Mouse (Mus musculus) limb, embryonic 13.5 days (tissue): ENCODE results near the gene Mast1. TPM values are rescaled to one million over a fixed set of nuclear protein-coding genes. Genes with fewer than 3 reads are reported as not detected.
A peak's percentile ranks its signal among the peaks of the same experiment; 100 is the strongest.

Experiments used
- ATAC-seq: fragments of 200-750 bp; cut with Nextera tagmentation; 2 replicates; pipeline ENCODE4 v1.8.0; 2017; ENCODE audit warnings: low read depth, moderate number of reproducible peaks, moderate TSS enrichment; ENCODE audit not compliant: low FRiP score
- H3K27ac ChIP-seq: fragments of 300-500 bp; sonication (generic); 2 replicates; pipeline ENCODE4 v1.5.1; 2015; ENCODE audit warnings: inconsistent platforms, mild to moderate bottlenecking, moderate library complexity
- H3K27me3 ChIP-seq: fragments of 300-500 bp; sonication (generic); 2 replicates; pipeline ENCODE4 v1.6.1; 2015; ENCODE audit warnings: mild to moderate bottlenecking, inconsistent platforms
- H3K36me3 ChIP-seq: fragments of 300-500 bp; sonication (generic); 2 replicates; pipeline ENCODE4 v1.6.1; 2015; ENCODE audit warnings: inconsistent platforms, mild to moderate bottlenecking, moderate library complexity
- H3K4me1 ChIP-seq: fragments of 300-500 bp; sonication (generic); 2 replicates; pipeline ENCODE4 v1.6.1; 2015; ENCODE audit warnings: inconsistent platforms
- H3K4me2 ChIP-seq: fragments of 300-500 bp; sonication (generic); replicated peaks from 2 replicates; pipeline ENCODE4 v1.6.1; 2015; ENCODE audit warnings: inconsistent platforms, mild to moderate bottlenecking, moderate library complexity
- H3K4me3 ChIP-seq: fragments of 300-500 bp; sonication (generic); 2 replicates; pipeline ENCODE4 v1.5.1; 2015; ENCODE audit warnings: moderate library complexity, mild to moderate bottlenecking, inconsistent platforms
- H3K9ac ChIP-seq: fragments of 300-500 bp; sonication (generic); 2 replicates; pipeline ENCODE4 v1.6.1; 2015; ENCODE audit warnings: mild to moderate bottlenecking, inconsistent platforms
- H3K9me3 ChIP-seq: fragments of 300-500 bp; sonication (generic); 2 replicates; pipeline ENCODE4 v1.6.1; 2016; ENCODE audit warnings: inconsistent platforms
- WGBS: fragments of 180-500 bp; shearing (Covaris S2); methylation state at CpG from one replicate; pipeline ENCODE4 v1.1.7; 2015; 5-methylcytosine and 5-hydroxymethylcytosine counted together
- polyA plus RNA-seq: library from polyadenylated mRNA; unstranded; fragments of >200 nt; fragmentation: Nextera tagmentation; extraction: Ambion mirVana; gene quantifications from 2 replicates; pipeline ENCODE4 v1.2.1, GENCODE M21; 2015

Gene Mast1
- polyA plus RNA-seq, 1 experiment from 2014 or later: 0.55 TPM

DNA sequence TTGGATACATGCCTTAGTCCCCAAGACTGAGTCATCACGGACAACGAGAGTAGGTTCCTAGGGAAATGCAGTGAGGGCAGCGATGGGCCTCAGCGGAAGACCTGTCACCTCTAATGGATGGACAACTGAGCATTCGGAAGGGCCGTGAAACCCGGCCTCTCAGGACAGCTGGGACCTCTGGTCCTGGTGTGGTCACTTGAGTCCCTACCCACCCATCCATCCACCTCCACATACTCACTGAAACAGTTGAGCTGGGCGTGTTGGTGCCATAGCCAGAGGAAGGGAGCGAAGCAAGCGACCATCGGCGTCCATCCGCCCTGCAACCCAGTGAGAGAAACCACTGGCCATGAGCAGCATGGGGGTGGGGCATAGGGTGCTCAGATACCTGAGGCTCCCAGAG, 6.6 kb downstream of the Mast1 start:
- Histone ChIP-seq H3K36me3 (no peaks in the 10 kb centered on the region), H3K4me3 (no peak overlapping the region), H3K9me3 (no peaks in the 10 kb centered on the region), H3K9ac (no peak overlapping the region), H3K27ac (no peak overlapping the region), H3K4me1 (peaks cover 20% of the 10 kb centered on the region), H3K27me3 (peaks cover 74% of the 10 kb centered on the region), H3K4me2 (no peak overlapping the region)
- 84% methylated on average over 13 of the region's 13 CpGs for WGBS
- ATAC-seq: no peak

DNA sequence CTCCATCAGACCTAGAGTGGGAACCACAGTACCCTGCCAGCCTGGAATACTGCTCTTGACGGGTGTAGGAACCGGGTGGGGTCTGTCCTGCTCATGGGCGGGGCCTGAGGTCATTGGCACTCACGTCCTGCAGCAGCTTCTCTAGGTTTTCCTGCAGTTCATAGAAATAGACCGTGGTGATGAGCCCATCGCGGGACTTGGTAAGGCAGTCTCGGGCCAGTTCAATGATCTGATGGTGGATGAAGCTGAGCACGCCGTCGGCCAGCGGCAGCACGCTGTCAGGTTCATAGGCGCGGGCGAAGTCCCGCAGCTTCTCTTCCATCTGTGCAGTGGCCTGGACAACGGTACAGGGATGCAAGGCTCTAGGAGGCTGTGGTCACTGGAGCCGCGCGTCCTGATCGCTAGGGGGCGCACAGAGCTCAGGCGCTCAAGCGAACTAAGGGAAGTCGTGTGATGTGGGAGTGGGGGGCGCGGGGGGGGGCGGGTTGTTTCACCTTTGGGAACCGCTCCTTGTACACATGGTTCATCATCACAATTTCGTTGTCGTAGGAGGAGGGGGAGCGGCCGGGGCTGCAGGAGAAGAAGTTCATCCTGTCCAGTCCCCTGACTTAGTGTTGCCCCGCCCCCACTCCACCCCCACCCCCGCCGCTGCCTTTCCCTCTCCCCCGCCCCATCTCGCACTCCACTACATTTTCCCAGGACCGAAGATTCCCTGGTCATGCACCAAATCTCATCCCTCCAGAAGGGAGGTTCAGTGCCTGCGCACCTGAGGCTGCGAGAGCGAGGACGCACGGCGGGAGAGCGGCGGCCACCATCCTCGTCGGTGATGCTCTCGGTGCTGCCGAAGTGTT, 8.5 kb downstream of the Mast1 start:
- Histone ChIP-seq H3K9ac (peak overlapping the region; percentile 43), H3K27ac (no peak overlapping the region), H3K4me2 (peak overlapping the region; percentile 74), H3K9me3 (no peaks in the 10 kb centered on the region), H3K4me3 (peak overlapping the region; percentile 43), H3K4me1 (peaks cover 8% of the 10 kb centered on the region; the same call in 1 of the 2 replicates), H3K27me3 (peaks cover 67% of the 10 kb centered on the region), H3K36me3 (no peaks in the 10 kb centered on the region)
- ATAC-seq: peak; percentile 88
- WGBS: 2% methylated on average over 47 of the region's 52 CpGs

DNA sequence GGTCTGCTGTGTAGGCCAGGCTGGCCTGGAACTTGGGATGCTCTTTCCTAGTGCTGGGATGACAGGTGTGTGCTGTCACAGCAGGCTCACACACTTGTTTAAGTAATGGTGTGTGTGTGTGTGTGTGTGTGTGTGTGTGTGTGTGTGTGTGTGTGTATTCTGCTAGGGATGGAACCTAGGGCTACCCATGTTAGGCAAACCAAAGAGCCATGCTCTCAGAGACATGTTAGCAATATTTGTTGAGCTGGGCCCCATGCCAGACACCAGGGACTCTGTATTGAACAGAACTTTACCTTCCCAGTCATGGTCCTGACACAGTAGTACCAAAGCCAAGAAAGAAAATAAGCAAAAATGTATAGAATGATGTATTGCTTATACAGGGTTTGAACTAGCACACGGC, 9.6 kb downstream of the Mast1 start:
- no peaks in the 10 kb centered on the region for H3K9me3 ChIP-seq
- H3K27ac ChIP-seq: no peak overlapping the region
- peaks cover 63% of the 10 kb centered on the region for H3K27me3 ChIP-seq
- no peak overlapping the region for H3K4me2 ChIP-seq
- no peak overlapping the region for H3K9ac ChIP-seq
- no peak for ATAC-seq
- H3K4me3 ChIP-seq: no peak overlapping the region
- H3K4me1 ChIP-seq: peaks cover 8% of the 10 kb centered on the region; the same call in 1 of the 2 replicates
- no peaks in the 10 kb centered on the region for H3K36me3 ChIP-seq
- 78% methylated on average over 1 of the region's 1 CpGs for WGBS

DNA sequence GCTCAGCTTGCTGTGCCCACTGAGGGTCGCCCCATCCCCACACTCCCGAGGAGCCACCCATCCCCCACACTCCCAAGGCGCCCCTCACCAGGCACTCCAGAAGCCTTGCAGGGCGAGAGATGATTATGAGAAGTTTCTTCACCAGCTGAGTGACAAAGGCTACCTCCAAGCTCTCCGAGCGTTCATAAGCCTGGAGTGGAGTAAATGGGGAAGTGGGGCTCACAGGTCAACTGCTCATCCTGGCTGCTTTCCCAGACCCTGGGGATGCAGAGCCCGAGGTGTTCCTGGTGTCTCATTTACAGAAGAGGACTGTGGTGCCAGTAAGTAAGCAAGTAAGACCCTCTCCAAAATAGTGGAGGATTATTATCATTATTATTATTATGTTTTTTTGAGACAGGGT, 11.6 kb downstream of the Mast1 start:
- Histone ChIP-seq H3K4me3 (no peak overlapping the region), H3K36me3 (no peaks in the 10 kb centered on the region), H3K27ac (no peak overlapping the region), H3K9ac (no peak overlapping the region), H3K27me3 (peaks cover 49% of the 10 kb centered on the region), H3K4me2 (no peak overlapping the region), H3K9me3 (no peaks in the 10 kb centered on the region), H3K4me1 (peaks cover 8% of the 10 kb centered on the region; the same call in 1 of the 2 replicates)
- WGBS: 65% methylated on average over 7 of the region's 7 CpGs
- ATAC-seq: no peak

DNA sequence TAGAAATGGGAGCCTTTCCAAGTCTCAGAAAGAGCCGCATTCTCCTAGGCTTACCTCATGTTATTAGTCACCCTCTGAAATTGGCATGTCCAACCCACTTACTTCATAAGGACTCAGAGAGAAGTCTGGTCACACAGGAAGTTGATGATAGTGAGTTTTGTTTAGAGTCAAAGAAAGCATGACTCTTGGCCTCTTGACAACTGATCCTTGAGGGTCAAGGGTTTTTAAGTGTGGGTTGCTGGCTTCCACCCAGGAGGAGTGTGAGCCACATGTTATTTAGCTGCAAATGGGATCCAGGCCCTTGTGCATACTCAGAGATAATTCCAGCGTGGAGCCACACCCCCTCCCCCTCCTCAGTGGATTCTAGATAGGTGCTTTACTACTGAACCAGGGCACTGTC, 15.6 kb downstream of the Mast1 start:
- no peak overlapping the region for H3K9ac ChIP-seq

DNA sequence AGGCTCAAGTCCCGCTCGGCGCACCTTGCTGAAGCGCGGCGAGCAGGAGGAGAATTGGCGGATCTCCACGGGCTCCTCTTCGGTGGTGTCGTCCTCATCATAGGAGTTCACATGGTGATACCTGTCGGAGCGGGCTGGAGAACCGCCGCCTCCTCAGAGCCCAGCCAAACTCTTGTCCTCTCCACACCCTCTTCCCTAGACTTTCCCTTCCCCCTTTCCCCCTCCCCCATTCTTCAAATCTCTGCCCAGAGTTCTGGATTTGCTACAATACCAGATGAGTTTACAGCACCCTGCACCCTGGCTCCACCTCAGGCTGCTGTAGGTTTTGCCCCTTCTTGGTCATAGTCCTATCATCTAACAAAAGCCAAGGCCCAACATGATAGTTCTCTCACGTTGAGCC, 18.5 kb downstream of the Mast1 start:
- no peak for ATAC-seq
- Histone ChIP-seq H3K4me3 (no peak overlapping the region), H3K4me1 (no peaks in the 10 kb centered on the region), H3K36me3 (no peaks in the 10 kb centered on the region), H3K27ac (no peak overlapping the region), H3K4me2 (no peak overlapping the region), H3K27me3 (peaks cover 72% of the 10 kb centered on the region), H3K9ac (no peak overlapping the region), H3K9me3 (peaks cover 11% of the 10 kb centered on the region; the same call in 1 of the 2 replicates)
- 90% methylated on average over 15 of the region's 15 CpGs for WGBS

More for the DNA sequence above, 15.6 kb downstream of the Mast1 start:
- WGBS: 73% methylated on average over 2 of the region's 2 CpGs
- H3K27me3 ChIP-seq: peaks cover 55% of the 10 kb centered on the region
- H3K4me3 ChIP-seq: no peak overlapping the region
- ATAC-seq: no peak
- no peaks in the 10 kb centered on the region for H3K36me3 ChIP-seq
- H3K9me3 ChIP-seq: no peaks in the 10 kb centered on the region
- H3K27ac ChIP-seq: no peak overlapping the region
- H3K4me2 ChIP-seq: no peak overlapping the region
- H3K4me1 ChIP-seq: no peaks in the 10 kb centered on the region

DNA sequence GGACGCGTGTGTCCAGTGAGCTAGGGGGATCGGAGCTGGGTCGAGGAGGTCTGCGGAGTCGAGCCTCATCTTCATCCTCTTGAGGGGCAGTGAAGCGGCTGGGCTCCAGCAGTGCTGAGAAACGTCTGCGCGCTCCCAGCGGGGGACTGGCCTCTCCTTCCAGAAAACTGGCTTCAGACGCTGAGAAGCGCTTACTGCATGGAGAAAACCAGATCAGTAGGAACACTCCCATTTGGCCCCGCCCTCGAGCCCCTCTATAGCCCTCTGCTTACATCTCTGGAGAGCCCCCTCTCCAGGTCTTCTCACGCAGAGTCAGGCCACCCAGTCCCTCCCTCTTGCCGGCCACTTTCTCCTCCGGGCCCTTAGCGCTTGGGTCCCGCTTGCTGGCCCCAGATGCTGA, 19.4 kb downstream of the Mast1 start:
- no peak overlapping the region; the same call in 1 of the 2 replicates for H3K4me2 ChIP-seq
- 25% methylated on average over 20 of the region's 20 CpGs for WGBS
- H3K27me3 ChIP-seq: peaks cover 76% of the 10 kb centered on the region
- no peaks in the 10 kb centered on the region for H3K36me3 ChIP-seq
- H3K9me3 ChIP-seq: peaks cover 11% of the 10 kb centered on the region; the same call in 1 of the 2 replicates
- no peak overlapping the region for H3K27ac ChIP-seq
- H3K4me1 ChIP-seq: peaks cover 4% of the 10 kb centered on the region; the same call in 1 of the 2 replicates
- H3K9ac ChIP-seq: no peak overlapping the region
- no peak for ATAC-seq
- no peak overlapping the region for H3K4me3 ChIP-seq

DNA sequence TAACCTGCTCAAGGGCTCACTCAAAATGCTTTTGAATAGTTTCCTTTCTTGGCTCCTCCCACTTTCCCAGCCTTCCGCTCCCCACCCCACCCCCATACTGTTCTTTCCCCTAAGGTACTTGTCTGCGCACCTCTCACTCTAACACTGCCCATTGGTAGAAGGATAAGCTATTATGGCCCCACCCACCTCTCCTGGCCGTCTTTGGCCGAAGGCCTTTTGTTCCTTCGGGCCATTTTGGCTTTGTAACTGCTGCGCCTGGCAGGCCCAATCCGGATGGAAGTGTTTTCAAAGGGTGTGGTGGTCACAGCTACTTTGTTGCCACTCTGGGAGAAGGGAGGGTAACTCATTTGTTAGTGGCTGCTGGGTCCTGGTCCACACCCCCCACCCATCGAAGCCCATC, 21.9 kb downstream of the Mast1 start:
- Histone ChIP-seq H3K27ac (no peak overlapping the region), H3K4me1 (peaks cover 10% of the 10 kb centered on the region), H3K27me3 (peaks cover 95% of the 10 kb centered on the region), H3K9ac (no peak overlapping the region), H3K9me3 (peaks cover 11% of the 10 kb centered on the region; the same call in 1 of the 2 replicates), H3K36me3 (peaks cover 7% of the 10 kb centered on the region), H3K4me3 (no peak overlapping the region), H3K4me2 (no peak overlapping the region)
- WGBS: 85% methylated on average over 8 of the region's 8 CpGs
- no peak for ATAC-seq

DNA sequence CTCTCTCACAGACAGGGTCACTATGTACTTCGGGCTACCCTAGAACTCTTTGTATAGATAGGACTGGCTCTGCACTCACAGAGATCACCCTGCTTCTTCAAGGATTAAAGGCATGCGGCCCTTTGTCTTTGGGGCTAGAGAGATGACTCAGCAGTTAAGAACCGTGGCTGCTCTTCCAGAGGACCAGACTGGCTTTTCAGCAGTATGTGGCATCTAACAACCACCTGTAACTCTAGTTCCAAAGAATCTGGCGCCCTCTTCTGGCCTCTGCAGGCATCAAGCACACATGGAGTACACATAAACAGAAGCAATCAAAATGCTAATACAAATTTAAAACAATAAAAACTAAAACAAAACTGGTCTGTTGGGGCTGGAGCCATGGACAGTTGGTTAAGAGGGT, 23.2 kb downstream of the Mast1 start:
- no peak for ATAC-seq
- Histone ChIP-seq H3K4me1 (peaks cover 20% of the 10 kb centered on the region), H3K4me2 (peak overlapping the region; percentile 94; the same call in 1 of the 2 replicates), H3K4me3 (peak overlapping the region; percentile 50), H3K27me3 (peaks cover 98% of the 10 kb centered on the region), H3K9me3 (peaks cover 11% of the 10 kb centered on the region; the same call in 1 of the 2 replicates), H3K36me3 (peaks cover 8% of the 10 kb centered on the region), H3K27ac (no peak overlapping the region), H3K9ac (no peak overlapping the region)
- WGBS: 39% methylated on average over 4 of the region's 4 CpGs

DNA sequence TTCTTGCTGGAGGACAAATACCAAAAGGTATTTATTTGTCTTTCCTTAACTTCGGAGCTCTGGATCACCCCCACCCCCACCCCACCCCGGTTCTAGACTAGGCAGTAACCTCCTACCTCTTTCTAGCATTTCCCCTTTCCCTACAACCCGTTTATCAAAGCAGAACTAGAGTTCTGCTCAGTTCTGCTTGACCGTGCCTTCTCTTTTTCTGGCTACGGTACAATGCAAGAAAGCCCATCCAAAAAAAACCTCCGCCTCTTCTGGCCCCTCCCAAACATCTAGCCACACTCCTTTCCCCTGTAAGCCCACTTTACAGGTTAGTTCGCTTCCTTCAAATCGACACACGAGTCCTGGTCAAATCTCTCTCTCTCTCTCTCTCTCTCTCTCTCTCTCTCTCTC, 23.7 kb downstream of the Mast1 start:
- Histone ChIP-seq H3K36me3 (peaks cover 8% of the 10 kb centered on the region), H3K27me3 (peaks cover 96% of the 10 kb centered on the region), H3K27ac (no peak overlapping the region), H3K4me1 (peaks cover 22% of the 10 kb centered on the region), H3K9me3 (peaks cover 11% of the 10 kb centered on the region; the same call in 1 of the 2 replicates), H3K9ac (peak overlapping the region; percentile 64), H3K4me3 (peak overlapping the region; percentile 50), H3K4me2 (peak overlapping the region; percentile 94)
- no peak for ATAC-seq
- 7% methylated on average over 9 of the region's 9 CpGs for WGBS

DNA sequence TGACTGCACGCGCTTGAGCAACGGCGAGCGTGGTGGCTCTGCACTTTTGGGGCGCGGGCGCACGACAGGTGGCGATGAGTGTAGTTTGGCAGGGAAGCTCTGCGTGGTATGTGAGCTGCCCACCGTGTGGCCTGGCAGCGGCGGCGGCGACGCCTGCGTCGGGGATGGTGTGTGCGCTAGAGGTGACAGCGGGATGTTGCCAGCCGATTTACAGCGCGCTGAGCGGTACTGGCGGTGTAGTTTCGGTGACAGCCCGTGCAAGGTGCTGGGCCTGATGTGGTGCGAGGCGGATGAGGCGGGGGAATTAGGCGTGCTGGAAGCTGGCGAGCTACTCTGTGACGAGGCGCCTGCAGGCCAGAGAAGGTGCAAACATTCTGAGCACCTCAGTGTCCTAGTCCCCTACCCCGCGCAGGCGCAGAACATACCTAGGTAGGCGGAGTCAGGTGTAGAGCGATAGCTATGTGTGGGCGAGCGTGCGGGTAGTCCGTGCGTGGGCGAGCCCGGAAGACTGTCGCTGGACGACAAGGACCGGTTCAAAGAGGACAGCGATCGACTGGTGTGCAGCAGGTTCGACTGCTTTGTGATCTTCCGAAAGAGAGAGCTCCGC, 24.2 kb downstream of the Mast1 start:
- Histone ChIP-seq H3K27me3 (peaks cover 91% of the 10 kb centered on the region), H3K9ac (peak overlapping the region; percentile 64), H3K36me3 (peaks cover 8% of the 10 kb centered on the region), H3K4me1 (peaks cover 22% of the 10 kb centered on the region), H3K4me3 (peak overlapping the region; percentile 50), H3K4me2 (peak overlapping the region; percentile 94), H3K27ac (no peak overlapping the region), H3K9me3 (peaks cover 11% of the 10 kb centered on the region; the same call in 1 of the 2 replicates)
- peak; percentile 56 for ATAC-seq
- WGBS: under 1% methylated on average over 55 of the region's 55 CpGs

DNA sequence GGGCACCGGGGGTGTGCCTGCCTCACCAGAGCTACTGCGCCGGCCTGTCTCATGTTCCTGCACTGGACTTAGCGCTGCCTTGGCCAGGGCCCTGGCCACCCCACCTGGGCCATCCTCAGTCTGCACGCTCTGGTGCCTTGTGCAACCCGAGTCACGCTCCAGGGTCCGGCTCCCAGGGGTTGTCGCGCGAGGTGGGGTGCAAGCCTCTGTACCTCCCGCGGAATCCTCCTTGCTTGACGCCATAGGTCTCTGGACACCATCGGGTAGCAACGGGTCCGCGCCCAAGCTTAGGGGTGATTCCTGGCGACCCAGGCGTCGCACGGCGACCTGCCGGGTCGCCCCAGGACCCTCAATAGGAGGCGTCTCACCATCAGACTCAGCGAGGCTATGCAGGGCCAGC, 24.8 kb downstream of the Mast1 start:
- H3K27ac ChIP-seq: no peak overlapping the region
- WGBS: 20% methylated on average over 27 of the region's 27 CpGs
- peaks cover 85% of the 10 kb centered on the region for H3K27me3 ChIP-seq
- peaks cover 11% of the 10 kb centered on the region; the same call in 1 of the 2 replicates for H3K9me3 ChIP-seq
- peak overlapping the region; percentile 64 for H3K9ac ChIP-seq
- peaks cover 22% of the 10 kb centered on the region for H3K4me1 ChIP-seq
- peak overlapping the region; percentile 94 for H3K4me2 ChIP-seq
- H3K4me3 ChIP-seq: peak overlapping the region; percentile 50
- no peak for ATAC-seq
- H3K36me3 ChIP-seq: peaks cover 8% of the 10 kb centered on the region
